Mouse (Mus musculus): ENCODE measurements at regions not wholly inside any gene's neighbourhood (a gene's known extent, or its start where the extent isn't known, plus 50 kb on each side); places are given as distances from the start of the nearest gene placed in this dataset.

GRCm38 (mm10) chr2:61383744-61384295 lies 194.6 kb upstream of the Tank start:
- ATAC-seq (replicated peaks; ENCODE audit: insufficient number of reproducible peaks, low FRiP score, low TSS enrichment, poor library complexity, severe bottlenecking): no peak

GRCm38 (mm10) chr2:61379076-61379475 lies 199.3 kb upstream of the Tank start:
- ATAC-seq (replicated peaks; ENCODE audit: insufficient number of reproducible peaks, low FRiP score, low TSS enrichment, poor library complexity, severe bottlenecking): no peak

GRCm38 (mm10) chr2:61378297-61378696 lies 200.1 kb upstream of the Tank start:
- no peak for ATAC-seq (replicated peaks; ENCODE audit: insufficient number of reproducible peaks, low FRiP score, low TSS enrichment, poor library complexity, severe bottlenecking)

- ATAC-seq (replicated peaks; ENCODE audit: insufficient number of reproducible peaks, low FRiP score, low TSS enrichment, poor library complexity, severe bottlenecking): no peak
These were observed 200.6 kb upstream of the Tank start for GRCm38 (mm10) chr2:61377756-61378155.

- no peak for ATAC-seq (replicated peaks; ENCODE audit: insufficient number of reproducible peaks, low FRiP score, low TSS enrichment, poor library complexity, severe bottlenecking)
These were observed 215.8 kb upstream of the Tank start for GRCm38 (mm10) chr2:61362606-61363005.

GRCm38 (mm10) chr2:61361394-61361793 lies 217.0 kb upstream of the Tank start:
- no peak for ATAC-seq (replicated peaks; ENCODE audit: insufficient number of reproducible peaks, low FRiP score, low TSS enrichment, poor library complexity, severe bottlenecking)

- no peak for ATAC-seq (replicated peaks; ENCODE audit: insufficient number of reproducible peaks, low FRiP score, low TSS enrichment, poor library complexity, severe bottlenecking)
These were observed 224.3 kb upstream of the Tank start for GRCm38 (mm10) chr2:61354104-61354503.

GRCm38 (mm10) chr2:61347451-61347850 lies 230.9 kb upstream of the Tank start:
- no peak for ATAC-seq (replicated peaks; ENCODE audit: insufficient number of reproducible peaks, low FRiP score, low TSS enrichment, poor library complexity, severe bottlenecking)

- ATAC-seq (replicated peaks; ENCODE audit: insufficient number of reproducible peaks, low FRiP score, low TSS enrichment, poor library complexity, severe bottlenecking): no peak
These were observed 232.2 kb upstream of the Tank start for GRCm38 (mm10) chr2:61346012-61346760.

- no peak for ATAC-seq (replicated peaks; ENCODE audit: insufficient number of reproducible peaks, low FRiP score, low TSS enrichment, poor library complexity, severe bottlenecking)
These were observed 233.1 kb upstream of the Tank start for GRCm38 (mm10) chr2:61345311-61345710.

GRCm38 (mm10) chr2:61344556-61345131 lies 233.7 kb upstream of the Tank start:
- ATAC-seq (replicated peaks; ENCODE audit: insufficient number of reproducible peaks, low FRiP score, low TSS enrichment, poor library complexity, severe bottlenecking): no peak

GRCm38 (mm10) chr2:61341254-61341653 lies 237.1 kb upstream of the Tank start:
- ATAC-seq (replicated peaks; ENCODE audit: insufficient number of reproducible peaks, low FRiP score, low TSS enrichment, poor library complexity, severe bottlenecking): no peak

GRCm38 (mm10) chr2:61319226-61319625 lies 259.2 kb upstream of the Tank start:
- ATAC-seq (replicated peaks; ENCODE audit: insufficient number of reproducible peaks, low FRiP score, low TSS enrichment, poor library complexity, severe bottlenecking): no peak

GRCm38 (mm10) chr2:61310405-61310804 lies 268.0 kb upstream of the Tank start:
- ATAC-seq (replicated peaks; ENCODE audit: insufficient number of reproducible peaks, low FRiP score, low TSS enrichment, poor library complexity, severe bottlenecking): no peak

GRCm38 (mm10) chr2:61309219-61309618 lies 269.2 kb upstream of the Tank start:
- no peak for ATAC-seq (replicated peaks; ENCODE audit: insufficient number of reproducible peaks, low FRiP score, low TSS enrichment, poor library complexity, severe bottlenecking)

- ATAC-seq (replicated peaks; ENCODE audit: insufficient number of reproducible peaks, low FRiP score, low TSS enrichment, poor library complexity, severe bottlenecking): no peak
These were observed 281.2 kb upstream of the Tank start for GRCm38 (mm10) chr2:61297135-61297534.

- ATAC-seq (replicated peaks; ENCODE audit: insufficient number of reproducible peaks, low FRiP score, low TSS enrichment, poor library complexity, severe bottlenecking): no peak
These were observed 281.8 kb upstream of the Tank start for GRCm38 (mm10) chr2:61296606-61297005.

- ATAC-seq (replicated peaks; ENCODE audit: insufficient number of reproducible peaks, low FRiP score, low TSS enrichment, poor library complexity, severe bottlenecking): no peak
These were observed 283.0 kb upstream of the Tank start for GRCm38 (mm10) chr2:61295261-61295964.

GRCm38 (mm10) chr2:61288246-61288645 lies 290.1 kb upstream of the Tank start:
- no peak for ATAC-seq (replicated peaks; ENCODE audit: insufficient number of reproducible peaks, low FRiP score, low TSS enrichment, poor library complexity, severe bottlenecking)

- ATAC-seq (replicated peaks; ENCODE audit: insufficient number of reproducible peaks, low FRiP score, low TSS enrichment, poor library complexity, severe bottlenecking): no peak
These were observed 293.7 kb upstream of the Tank start for GRCm38 (mm10) chr2:61284706-61285105.

All from monocyte, adult 5-6 weeks (primary cell).